Mouse (Mus musculus): Measurements from ENCODE around the gene Onecut1.

- no peak for TF ChIP-seq CTCF (IDR thresholded peaks at IDR 0.05)
- TF ChIP-seq POLR2A (IDR thresholded peaks at IDR 0.05; ENCODE audit: insufficient read depth, low read depth, low read length), result no peak
- no peak for TF ChIP-seq EP300 (IDR thresholded peaks at IDR 0.05; ENCODE audit: insufficient read depth, low read depth, low read length)
These were observed 77.2 kb downstream of the Onecut1 start for GRCm38 (mm10) chr9:74938670-74939534.

All from heart, adult 2 months (tissue).